Mouse (Mus musculus) brain, adult 2 months (tissue): ENCODE measurements at regions not wholly inside any gene's neighbourhood (a gene's known extent, or its start where the extent isn't known, plus 50 kb on each side); places are given as distances from the start of the nearest gene placed in this dataset.
"Not testable (repeated sequence)": the region's sequence is repeated elsewhere in the genome, so short reads cannot be mapped to it uniquely, and the experiment has no call there.

Experiments used
- DNase-seq: peaks from one replicate; pipeline ENCODE4 v3.0.0; 2011; ENCODE audit warnings: low read depth, low spot score

- DNase-seq: no peak
These were observed 94.1 kb downstream of the Gm17521 start for GRCm38 (mm10) chrX:122935358-122935757.

GRCm38 (mm10) chrX:122892682-122893081 is 136.8 kb downstream of the Gm17521 start:
- peak; percentile 49 for DNase-seq

- peak; percentile 2 for DNase-seq
These were observed 175.0 kb downstream of the Gm17521 start for GRCm38 (mm10) chrX:122854453-122854852.

- not testable (repeated sequence) for DNase-seq
These were observed 198.2 kb downstream of the Gm17521 start for GRCm38 (mm10) chrX:122831222-122831621.

GRCm38 (mm10) chrX:122826035-122826434 is 203.4 kb downstream of the Gm17521 start:
- peak; percentile 22 for DNase-seq
